Comparison of ENCODE assay signal across 10 mouse cellular contexts in genomic region chr15:12439351-12439751, GRCm38 (mm10).
DNase-seq lines count a peak whose midpoint lies in the region; ATAC-seq lines count a peak whose summit lies in the region.
"Had no signal": no experiment of that assay in that cellular context is flagged by ENCODE, and none has a peak within 500 bp of the region (broad histone marks: within the 10 kb centered on the region; RNA-seq: fewer than 3 reads in every experiment).

No protein-coding gene starts in this region.

- DNase-seq in heart, postnatal 4 days, result no peak
- DNase-seq in gonadal fat pad, adult 2 months (ENCODE audit: low read depth), result peak; percentile 92
- peak; percentile 52 for DNase-seq in lung, postnatal 10 days
- no peak for DNase-seq in embryo, embryonic 10 days (ENCODE audit: low spot score)
- no peak for DNase-seq in yolk sac, embryonic 10.5 days (ENCODE audit: low spot score)
- no peak for DNase-seq in gastrocnemius, postnatal 36 days
- DNase-seq: kidney, adult 18-20 months had no signal

- H3K4me1 ChIP-seq in heart, embryonic 13.5 days, result peaks cover 28% of the 10 kb centered on the region

- intact Hi-C loops in gastrocnemius, postnatal 36 days (cut with DNase I), result no loop called here

- H3K27ac ChIP-seq in heart, embryonic 13.5 days (replicated peaks), result peak overlapping the region; percentile 44

- no peak overlapping the region for H3K9ac ChIP-seq in heart, embryonic 13.5 days

- H3K4me3 ChIP-seq in heart, embryonic 13.5 days, result no peak overlapping the region

- H3K4me2 ChIP-seq in heart, embryonic 13.5 days, result no peak overlapping the region

- ATAC-seq in heart, embryonic 13.5 days (ENCODE audit: extremely low read depth, insufficient number of reproducible peaks, low FRiP score, low TSS enrichment), result no peak
- peak; percentile 59 for ATAC-seq in CD4-positive, CD25-positive, alpha-beta regulatory T cell, adult 4 months
- ATAC-seq: Patski had no signal

- WGBS in heart, embryonic 13.5 days, result 29% methylated on average over 6 of the region's 6 CpGs

- peaks cover 9% of the 10 kb centered on the region for H3K36me3 ChIP-seq in heart, embryonic 13.5 days

- no peaks in the 10 kb centered on the region for H3K9me3 ChIP-seq in heart, embryonic 13.5 days

- H3K27me3 ChIP-seq in heart, embryonic 13.5 days (replicated peaks), result no peaks in the 10 kb centered on the region
- H3K27me3 ChIP-seq: Patski had no signal

Comparison
In these comparisons a context has a peak if more than half of its experiments do, and no peak if none do; other contexts are left out.
1. DNase-seq: peak in gonadal fat pad, adult 2 months (single experiment) and lung, postnatal 10 days (single experiment); none in heart, postnatal 4 days (single experiment), embryo, embryonic 10 days (single experiment), yolk sac, embryonic 10.5 days (single experiment) and gastrocnemius, postnatal 36 days (0 of 2).